Mouse (Mus musculus): ENCODE measurements around the gene Rnf169.

Rnf169 gene

GRCm38 (mm10) chr7:99980132-99980591, at the start of gene Rnf169:
TSS of gene Rnf169 (minus strand) at chr7:99980448.
- peak; percentile 95 to 98 for DNase-seq (ENCODE audit: inconsistent age in 2 of 2, low spot score in 1 of 2)

- no peak for DNase-seq (ENCODE audit: inconsistent age in 2 of 2, low spot score in 1 of 2)
These were observed 49.1 kb upstream of the Rnf169 start for GRCm38 (mm10) chr7:100029307-100029706.

GRCm38 (mm10) chr7:100027353-100027752, 47.1 kb upstream of the Rnf169 start:
- no peak for DNase-seq (ENCODE audit: inconsistent age in 2 of 2, low spot score in 1 of 2)

GRCm38 (mm10) chr7:100017056-100017455, 36.8 kb upstream of the Rnf169 start:
- DNase-seq (ENCODE audit: inconsistent age in 2 of 2, low spot score in 1 of 2), result no peak

GRCm38 (mm10) chr7:100014123-100014600, 33.9 kb upstream of the Rnf169 start:
- DNase-seq (ENCODE audit: inconsistent age in 2 of 2, low spot score in 1 of 2), result peak; percentile 73 to 89

- DNase-seq (ENCODE audit: inconsistent age in 2 of 2, low spot score in 1 of 2), result no peak
These were observed 32.3 kb upstream of the Rnf169 start for GRCm38 (mm10) chr7:100012515-100012914.

GRCm38 (mm10) chr7:100012085-100012484, 31.8 kb upstream of the Rnf169 start:
- DNase-seq (ENCODE audit: inconsistent age in 2 of 2, low spot score in 1 of 2), result no peak

GRCm38 (mm10) chr7:100010711-100011110, 30.5 kb upstream of the Rnf169 start:
- DNase-seq (ENCODE audit: inconsistent age in 2 of 2, low spot score in 1 of 2), result peak; percentile 41 to 62

- DNase-seq (ENCODE audit: inconsistent age in 2 of 2, low spot score in 1 of 2), result peak; percentile 72 to 89
These were observed 29.4 kb upstream of the Rnf169 start for GRCm38 (mm10) chr7:100009640-100010039.

GRCm38 (mm10) chr7:100008765-100009164, 28.5 kb upstream of the Rnf169 start:
- no peak for DNase-seq (ENCODE audit: inconsistent age in 2 of 2, low spot score in 1 of 2)

GRCm38 (mm10) chr7:100006411-100006810, 26.2 kb upstream of the Rnf169 start:
- no peak for DNase-seq (ENCODE audit: inconsistent age in 2 of 2, low spot score in 1 of 2)

GRCm38 (mm10) chr7:100005790-100006189, 25.5 kb upstream of the Rnf169 start, which contains the start of gene Chrdl2:
TSS of gene Chrdl2 (plus strand) at chr7:100006172.
- peak in 1 of 2 experiments; percentile 61 for DNase-seq (ENCODE audit: inconsistent age in 2 of 2, low spot score in 1 of 2)

- DNase-seq (ENCODE audit: inconsistent age in 2 of 2, low spot score in 1 of 2), result peak in 1 of 2 experiments; percentile 49
These were observed 23.5 kb upstream of the Rnf169 start for GRCm38 (mm10) chr7:100003781-100004180.

GRCm38 (mm10) chr7:99998668-99999067, 18.4 kb upstream of the Rnf169 start:
- no peak for DNase-seq (ENCODE audit: inconsistent age in 2 of 2, low spot score in 1 of 2)

GRCm38 (mm10) chr7:99995186-99995585, 14.9 kb upstream of the Rnf169 start:
- no peak for DNase-seq (ENCODE audit: inconsistent age in 2 of 2, low spot score in 1 of 2)

- DNase-seq (ENCODE audit: inconsistent age in 2 of 2, low spot score in 1 of 2), result no peak
These were observed 12.9 kb upstream of the Rnf169 start for GRCm38 (mm10) chr7:99993159-99993558.

- no peak for DNase-seq (ENCODE audit: inconsistent age in 2 of 2, low spot score in 1 of 2)
These were observed 10.9 kb upstream of the Rnf169 start for GRCm38 (mm10) chr7:99990990-99991707.

- peak; percentile 69 to 82 for DNase-seq (ENCODE audit: inconsistent age in 2 of 2, low spot score in 1 of 2)
These were observed 9.9 kb upstream of the Rnf169 start for GRCm38 (mm10) chr7:99989844-99990760.

GRCm38 (mm10) chr7:99988725-99989124, 8.5 kb upstream of the Rnf169 start:
- DNase-seq (ENCODE audit: inconsistent age in 2 of 2, low spot score in 1 of 2), result peak; percentile 71 to 88

GRCm38 (mm10) chr7:99982256-99983242, 2.3 kb upstream of the Rnf169 start:
- DNase-seq (ENCODE audit: inconsistent age in 2 of 2, low spot score in 1 of 2), result peak in 1 of 2 experiments; percentile 21

All from adrenal gland, adult (tissue).